Mouse (Mus musculus): ENCODE measurements around the gene Cdc26. TPM values are rescaled to one million over a fixed set of nuclear protein-coding genes. Genes with fewer than 3 reads are reported as not detected.

Cdc26 gene
- polyA plus RNA-seq, 1 experiment from 2014 or later, result 54.2 TPM

- Histone ChIP-seq H3K4me3 (ENCODE audit: inconsistent target) (no peak overlapping the region), H3K36me3 (ENCODE audit: inconsistent target) (peaks cover 100% of the 10 kb centered on the region), H3K79me2 (ENCODE audit: inconsistent target) (no peaks in the 10 kb centered on the region), H3K27ac (no peak overlapping the region)
- WGBS (ENCODE audit: missing documents), result 88% methylated on average over 6 of the region's 6 CpGs
Observed at GRCm38 (mm10) chr4:62419091-62419490, 10.6 kb upstream of the Cdc26 start.

DNA sequence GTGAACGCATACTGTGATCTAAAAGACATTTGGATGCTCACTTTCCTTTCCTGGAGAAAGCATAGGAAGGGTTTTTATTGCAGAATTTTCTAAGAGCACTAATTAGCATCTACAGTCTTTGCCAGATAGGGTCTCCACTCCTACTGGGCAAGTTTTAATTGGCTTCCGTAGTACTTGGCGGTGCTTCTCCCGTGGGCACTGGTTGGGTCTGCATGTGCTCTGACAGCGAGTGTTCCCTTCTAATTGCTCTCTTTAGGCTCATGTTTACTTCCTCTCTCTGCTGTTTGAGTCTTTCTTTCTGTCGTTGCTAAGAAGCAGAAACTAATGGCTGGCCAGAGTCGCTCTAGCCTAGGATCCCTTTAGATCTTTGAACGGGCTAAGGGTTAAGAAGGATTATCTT is 10.0 kb upstream of the Cdc26 start:
- no peaks in the 10 kb centered on the region for H3K79me2 ChIP-seq (ENCODE audit: inconsistent target)
- WGBS (ENCODE audit: missing documents), result 92% methylated on average over 8 of the region's 8 CpGs
- peaks cover 100% of the 10 kb centered on the region for H3K36me3 ChIP-seq (ENCODE audit: inconsistent target)
- no peak overlapping the region for H3K4me3 ChIP-seq (ENCODE audit: inconsistent target)
- H3K27ac ChIP-seq, result no peak overlapping the region

GRCm38 (mm10) chr4:62411606-62412005 is 3.2 kb upstream of the Cdc26 start:
- H3K36me3 ChIP-seq (ENCODE audit: inconsistent target), result peaks cover 52% of the 10 kb centered on the region
- H3K4me3 ChIP-seq (ENCODE audit: inconsistent target), result no peak overlapping the region
- peaks cover 56% of the 10 kb centered on the region for H3K79me2 ChIP-seq (ENCODE audit: inconsistent target)
- 69% methylated on average over 10 of the region's 10 CpGs for whole genome bisulfite sequencing (ENCODE audit: missing documents)
- H3K27ac ChIP-seq, result no peak overlapping the region

- no peak overlapping the region for H3K27ac ChIP-seq
- peaks cover 39% of the 10 kb centered on the region for H3K36me3 ChIP-seq (ENCODE audit: inconsistent target)
- WGBS (ENCODE audit: missing documents), result 92% methylated on average over 2 of the region's 2 CpGs
- no peak overlapping the region for H3K4me3 ChIP-seq (ENCODE audit: inconsistent target)
- H3K79me2 ChIP-seq (ENCODE audit: inconsistent target), result peaks cover 68% of the 10 kb centered on the region
Observed at GRCm38 (mm10) chr4:62410325-62410724, 1.9 kb upstream of the Cdc26 start.

GRCm38 (mm10) chr4:62409615-62410014 is 1.2 kb upstream of the Cdc26 start:
- WGBS (ENCODE audit: missing documents), result 43% methylated on average over 6 of the region's 6 CpGs
- Histone ChIP-seq H3K79me2 (ENCODE audit: inconsistent target) (peaks cover 76% of the 10 kb centered on the region), H3K27ac (peak overlapping the region; percentile 78; the same call in 1 of the 2 replicates), H3K36me3 (ENCODE audit: inconsistent target) (peaks cover 32% of the 10 kb centered on the region), H3K4me3 (ENCODE audit: inconsistent target) (peak overlapping the region; percentile 94)

- H3K27ac ChIP-seq, result peak overlapping the region; percentile 78
- peaks cover 90% of the 10 kb centered on the region for H3K79me2 ChIP-seq (ENCODE audit: inconsistent target)
- H3K36me3 ChIP-seq (ENCODE audit: inconsistent target), result peaks cover 25% of the 10 kb centered on the region
- H3K4me3 ChIP-seq (ENCODE audit: inconsistent target), result peak overlapping the region; percentile 94
- WGBS (ENCODE audit: missing documents), result under 1% methylated on average over 35 of the region's 35 CpGs
Observed at GRCm38 (mm10) chr4:62407730-62408582, 486 bp downstream of the Cdc26 start.

DNA sequence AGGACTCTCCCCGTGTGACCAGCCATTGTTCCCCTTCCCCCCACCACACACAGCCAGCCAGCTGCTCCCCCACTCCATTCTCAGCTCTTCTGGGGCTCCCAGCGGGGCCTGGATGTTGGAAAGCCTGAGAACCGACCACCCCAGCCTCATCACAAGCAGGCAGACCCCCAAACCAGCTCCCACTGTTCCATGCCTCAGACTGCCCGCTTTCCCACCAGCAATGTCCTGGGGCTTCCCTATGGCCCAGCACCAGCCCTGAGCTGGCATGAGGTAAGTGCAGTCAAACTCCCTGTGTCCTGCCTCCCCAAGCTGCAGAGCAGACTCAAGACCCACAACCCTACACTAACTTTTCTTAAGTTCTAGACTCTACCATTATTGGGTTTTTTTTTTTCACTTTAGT is 2.3 kb downstream of the Cdc26 start:
- Histone ChIP-seq H3K36me3 (ENCODE audit: inconsistent target) (peaks cover 28% of the 10 kb centered on the region; the same call in 1 of the 2 replicates), H3K27ac (no peak overlapping the region), H3K4me3 (ENCODE audit: inconsistent target) (no peak overlapping the region), H3K79me2 (ENCODE audit: inconsistent target) (peaks cover 91% of the 10 kb centered on the region)
- 80% methylated on average over 4 of the region's 4 CpGs for WGBS (ENCODE audit: missing documents)

DNA sequence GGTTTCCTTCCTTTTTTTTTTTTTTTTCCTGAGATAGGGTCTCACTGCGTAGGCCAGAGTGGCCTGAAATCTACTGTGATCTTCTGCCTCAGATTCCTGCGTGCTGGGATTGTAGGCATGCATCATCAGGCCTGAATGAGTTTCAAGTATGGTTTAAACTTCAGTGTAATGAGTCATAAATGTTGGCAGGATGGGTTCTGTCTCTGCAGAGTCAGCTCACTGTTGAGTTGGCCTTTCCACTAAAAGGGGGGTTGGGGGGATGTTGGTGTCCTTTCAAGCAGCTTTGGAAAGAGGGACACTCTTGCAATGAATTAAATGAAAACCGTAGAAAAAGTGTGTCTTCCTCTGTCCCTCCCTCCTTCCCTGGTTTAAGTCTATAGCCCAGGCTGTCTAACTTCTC is 9.5 kb downstream of the Cdc26 start:
- WGBS (ENCODE audit: missing documents), result 96% methylated on average over 2 of the region's 3 CpGs
- Histone ChIP-seq H3K36me3 (ENCODE audit: inconsistent target) (peaks cover 68% of the 10 kb centered on the region; the same call in 1 of the 2 replicates), H3K4me3 (ENCODE audit: inconsistent target) (no peak overlapping the region), H3K79me2 (ENCODE audit: inconsistent target) (peaks cover 80% of the 10 kb centered on the region), H3K27ac (no peak overlapping the region)

GRCm38 (mm10) chr4:62397616-62398365 is 10.7 kb downstream of the Cdc26 start:
- H3K27ac ChIP-seq, result no peak overlapping the region
- peaks cover 68% of the 10 kb centered on the region for H3K79me2 ChIP-seq (ENCODE audit: inconsistent target)
- H3K36me3 ChIP-seq (ENCODE audit: inconsistent target), result peaks cover 57% of the 10 kb centered on the region; the same call in 1 of the 2 replicates
- no peak overlapping the region for H3K4me3 ChIP-seq (ENCODE audit: inconsistent target)
- WGBS (ENCODE audit: missing documents), result 68% methylated on average over 4 of the region's 4 CpGs

DNA sequence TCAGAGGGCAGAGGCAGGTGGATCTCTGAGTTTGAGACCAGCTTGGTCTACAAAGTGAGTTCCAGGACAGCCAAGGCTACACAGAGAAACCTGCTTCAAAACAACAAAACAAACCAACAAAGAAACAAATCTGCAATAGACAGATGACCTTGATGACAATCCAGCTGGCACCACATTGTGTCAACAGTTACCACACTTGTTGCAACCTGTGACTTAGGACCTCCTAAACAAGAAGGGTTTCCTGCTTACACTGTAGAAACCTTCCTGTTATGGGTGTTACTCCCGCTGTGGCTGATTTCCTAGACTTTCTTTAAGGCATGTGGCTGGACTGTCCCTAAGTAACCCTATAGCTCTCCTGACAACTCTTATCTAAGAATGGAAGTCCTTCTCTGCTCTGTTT is 12.6 kb downstream of the Cdc26 start:
- Histone ChIP-seq H3K27ac (no peak overlapping the region), H3K4me3 (ENCODE audit: inconsistent target) (no peak overlapping the region), H3K36me3 (ENCODE audit: inconsistent target) (peaks cover 43% of the 10 kb centered on the region; the same call in 1 of the 2 replicates), H3K79me2 (ENCODE audit: inconsistent target) (peaks cover 48% of the 10 kb centered on the region)
- WGBS (ENCODE audit: missing documents), result 63% methylated on average over 1 of the region's 1 CpGs

GRCm38 (mm10) chr4:62393459-62393858 is 15.0 kb downstream of the Cdc26 start:
- WGBS (ENCODE audit: missing documents), result 90% methylated on average over 6 of the region's 6 CpGs
- Histone ChIP-seq H3K27ac (no peak overlapping the region), H3K36me3 (ENCODE audit: inconsistent target) (peaks cover 40% of the 10 kb centered on the region; the same call in 1 of the 2 replicates), H3K79me2 (ENCODE audit: inconsistent target) (peaks cover 32% of the 10 kb centered on the region), H3K4me3 (ENCODE audit: inconsistent target) (no peak overlapping the region)

DNA sequence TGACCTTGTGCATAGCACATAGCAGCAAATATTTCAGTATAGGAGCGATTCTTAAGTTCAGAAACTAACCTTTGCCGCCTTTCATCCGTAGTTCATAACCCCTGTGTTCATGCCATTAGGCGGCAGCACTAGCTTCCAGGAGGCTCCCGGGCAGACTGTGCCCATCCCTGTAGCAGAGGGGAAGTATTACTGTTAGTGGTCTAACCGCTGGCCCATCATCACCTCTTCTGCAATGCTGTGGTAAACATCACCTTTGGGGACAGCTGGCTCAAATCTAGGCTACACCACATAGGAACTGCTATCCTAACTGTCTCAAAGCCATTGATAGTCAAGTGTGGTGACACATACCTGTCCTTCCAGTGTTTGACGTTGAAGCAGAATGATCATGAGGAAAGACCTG is 16.6 kb downstream of the Cdc26 start:
- peaks cover 16% of the 10 kb centered on the region for H3K79me2 ChIP-seq (ENCODE audit: inconsistent target)
- peaks cover 50% of the 10 kb centered on the region; the same call in 1 of the 2 replicates for H3K36me3 ChIP-seq (ENCODE audit: inconsistent target)
- no peak overlapping the region for H3K4me3 ChIP-seq (ENCODE audit: inconsistent target)
- 57% methylated on average over 7 of the region's 7 CpGs for whole genome bisulfite sequencing (ENCODE audit: missing documents)
- no peak overlapping the region for H3K27ac ChIP-seq

DNA sequence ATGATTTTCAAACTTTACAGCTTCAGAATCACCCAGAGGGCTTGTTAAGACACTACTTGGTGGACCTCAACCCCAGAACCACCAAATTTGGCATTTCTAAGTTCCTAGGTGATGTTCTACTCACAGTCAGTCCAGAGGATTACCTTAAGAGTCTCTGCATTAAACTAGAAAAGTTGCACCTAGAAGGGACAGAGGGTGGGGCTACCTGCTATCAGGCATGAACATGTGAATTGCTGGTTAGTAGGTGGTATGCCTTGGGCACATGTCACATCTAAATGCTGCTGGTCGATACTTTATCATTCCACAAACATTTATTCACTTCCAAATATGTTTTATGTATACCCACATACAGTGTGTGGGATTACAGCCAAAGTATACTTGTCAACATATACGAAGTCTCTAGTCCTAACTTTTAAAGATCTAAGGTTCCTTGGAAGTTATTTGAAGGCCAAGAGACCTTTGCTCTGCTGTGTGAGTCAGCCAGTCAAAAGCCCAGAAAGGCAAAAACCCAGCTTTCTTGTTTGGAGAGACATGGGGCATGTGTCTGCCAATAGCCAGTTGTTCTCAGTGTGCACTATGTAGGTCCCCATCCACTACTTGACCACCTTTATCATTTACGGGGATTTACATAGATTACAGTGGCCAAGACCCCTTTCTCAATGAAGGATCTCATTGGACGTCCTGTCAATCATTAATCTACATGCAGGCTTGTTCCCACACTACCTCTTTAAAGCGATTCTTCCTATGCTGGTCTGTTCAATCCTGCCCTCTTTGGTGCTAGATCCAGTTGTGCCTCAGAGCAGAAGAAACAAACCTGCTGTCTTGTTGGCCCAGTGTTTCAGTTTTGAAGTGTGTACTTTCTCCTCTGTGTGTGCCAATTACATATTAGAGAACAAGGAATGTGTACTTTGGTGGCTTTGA is 18.6 kb downstream of the Cdc26 start:
- no peak overlapping the region for H3K4me3 ChIP-seq (ENCODE audit: inconsistent target)
- H3K27ac ChIP-seq, result no peak overlapping the region
- H3K36me3 ChIP-seq (ENCODE audit: inconsistent target), result peaks cover 51% of the 10 kb centered on the region; the same call in 1 of the 2 replicates
- peaks cover 10% of the 10 kb centered on the region; the same call in 1 of the 2 replicates for H3K79me2 ChIP-seq (ENCODE audit: inconsistent target)
- 92% methylated on average over 5 of the region's 5 CpGs for WGBS (ENCODE audit: missing documents)

DNA sequence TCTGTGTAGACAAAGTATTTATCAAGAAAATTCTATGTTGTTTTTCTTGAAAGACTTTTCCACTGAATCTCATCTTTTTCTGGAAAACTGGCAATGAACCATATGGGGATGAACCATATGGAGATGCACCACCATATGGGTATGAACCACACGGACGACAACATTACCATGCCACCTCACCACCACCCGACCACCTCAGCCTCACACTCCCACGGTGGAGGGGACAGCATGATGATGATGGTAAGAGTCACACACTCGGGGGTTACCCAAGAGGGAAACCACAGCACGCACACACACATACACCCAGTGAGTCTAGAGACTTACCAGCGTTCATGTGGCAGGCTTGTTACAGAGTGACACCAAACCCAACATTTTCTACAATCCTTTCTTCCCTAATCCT is 23.0 kb downstream of the Cdc26 start:
- 90% methylated on average over 5 of the region's 7 CpGs for WGBS (ENCODE audit: missing documents)
- Histone ChIP-seq H3K4me3 (ENCODE audit: inconsistent target) (no peak overlapping the region), H3K79me2 (ENCODE audit: inconsistent target) (peaks cover 54% of the 10 kb centered on the region), H3K27ac (no peak overlapping the region), H3K36me3 (ENCODE audit: inconsistent target) (peaks cover 52% of the 10 kb centered on the region; the same call in 1 of the 2 replicates)
